Mouse (Mus musculus): ENCODE data around the gene Pde6h.
A peak's percentile ranks its signal among the peaks of the same experiment; 100 is the strongest.

The Pde6h gene

GRCm38 (mm10) chr6:136912751-136913265, 10.8 kb upstream of the Pde6h start:
- DNase-seq: no peak

GRCm38 (mm10) chr6:136913384-136914126, 10.1 kb upstream of the Pde6h start:
- DNase-seq: no peak

GRCm38 (mm10) chr6:136914234-136914633, 9.4 kb upstream of the Pde6h start:
- DNase-seq: no peak

DNA sequence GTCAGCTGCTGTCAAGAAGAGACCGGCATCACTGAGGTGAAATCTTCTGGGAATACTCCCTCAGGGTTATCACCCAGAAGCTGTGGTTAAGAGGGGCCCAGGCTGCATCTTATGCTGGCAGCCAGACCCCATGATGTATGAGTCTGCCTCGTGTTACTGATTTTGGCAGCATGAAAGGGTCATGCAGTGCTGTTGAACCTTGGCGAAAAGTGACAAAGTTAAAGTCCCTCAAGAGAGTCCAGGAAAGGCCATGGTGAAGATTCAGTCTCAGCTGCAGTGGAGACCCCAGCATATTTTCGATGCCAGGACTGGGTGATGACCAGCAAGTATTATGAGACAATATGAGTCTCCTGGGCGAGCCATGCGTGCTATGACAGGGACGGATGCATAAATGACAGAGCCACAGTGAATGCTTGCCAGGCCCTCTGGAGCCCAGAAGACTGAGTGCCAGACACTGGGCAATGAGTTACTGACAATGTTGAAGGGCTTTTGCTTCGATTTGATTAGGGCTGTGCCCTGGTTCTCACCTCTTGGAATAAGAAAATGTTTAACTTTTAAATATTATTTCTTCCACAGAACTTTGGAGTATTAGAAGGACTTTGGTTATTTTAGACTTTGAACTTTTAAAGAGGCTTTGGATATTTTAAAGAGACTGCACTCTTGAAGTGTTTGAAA, 7.8 kb upstream of the Pde6h start:
- DNase-seq: no peak

- no peak for DNase-seq
Measured at GRCm38 (mm10) chr6:136917885-136918284, 5.7 kb upstream of the Pde6h start.

DNA sequence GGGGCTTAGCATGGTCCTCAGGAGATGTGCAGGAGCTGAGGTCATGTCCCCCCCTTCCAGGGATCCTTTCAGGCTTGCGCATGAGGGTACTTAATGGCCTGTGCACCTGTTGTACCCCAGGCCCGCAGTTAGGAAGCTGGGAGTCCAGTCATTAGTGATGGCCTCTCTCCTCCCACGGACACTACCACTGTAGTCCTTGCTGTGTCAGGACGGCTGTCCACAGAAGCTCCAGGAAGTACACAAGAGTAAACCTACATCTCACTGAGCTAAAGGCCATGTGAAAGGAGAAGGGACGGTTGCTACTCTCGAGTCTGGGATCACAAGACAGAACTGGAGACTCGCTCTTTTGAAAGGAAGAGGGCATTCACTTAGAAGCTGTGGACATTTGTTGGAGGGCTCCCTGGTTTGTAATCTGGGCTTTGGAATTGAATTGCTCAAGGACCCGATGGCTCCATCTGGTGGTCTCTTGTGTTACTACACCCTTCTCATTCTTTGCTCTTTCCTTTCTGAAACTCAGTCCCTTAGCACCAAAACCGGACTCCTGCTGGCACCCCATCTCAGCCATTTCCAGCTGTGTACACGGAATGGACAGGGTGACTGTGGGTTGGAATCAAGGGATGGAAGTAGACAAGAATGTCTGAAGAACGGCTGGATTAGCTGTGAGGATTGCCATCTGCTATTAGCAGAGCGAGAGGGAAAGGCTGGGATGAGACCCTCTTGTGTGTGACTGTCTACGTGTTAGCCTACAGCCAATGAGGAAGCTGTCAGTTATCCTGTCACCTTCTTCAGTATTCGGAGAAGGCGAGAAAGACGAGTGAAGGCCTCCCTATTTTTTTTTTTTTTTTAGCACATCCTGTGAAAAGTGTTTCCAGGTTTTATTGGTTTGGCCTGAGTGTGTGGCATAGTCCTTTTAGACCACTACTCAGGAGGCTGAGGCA, 3.0 kb upstream of the Pde6h start:
- DNase-seq: peak; percentile 13

GRCm38 (mm10) chr6:136921601-136922000, 2.0 kb upstream of the Pde6h start:
- DNase-seq: no peak

DNA sequence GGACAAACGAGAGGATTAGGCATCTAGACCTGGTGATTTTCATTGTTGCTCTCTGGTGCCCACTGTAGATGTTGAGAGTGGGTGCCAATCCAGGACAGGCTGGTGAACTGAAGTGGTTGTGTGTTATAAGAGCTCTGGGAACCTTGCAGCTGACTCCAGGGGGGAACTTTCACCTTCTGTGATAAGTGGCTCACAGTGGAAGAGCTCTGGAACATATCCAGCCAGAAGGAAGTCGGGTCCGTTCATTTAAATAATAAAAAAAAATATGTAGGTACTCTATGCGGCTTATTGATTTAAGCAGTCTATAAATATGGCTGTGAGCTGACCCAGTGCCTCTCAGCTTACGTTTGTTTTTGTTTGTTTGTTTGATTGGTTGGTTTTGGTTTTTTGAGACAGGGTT, 1.6 kb upstream of the Pde6h start, which contains the start of gene Erp27:
Gene Erp27, minus strand, starts transcription at position 101 of the 400 bp plus-strand sequence.
- no peak for DNase-seq

- DNase-seq: no peak
Measured at GRCm38 (mm10) chr6:136922871-136923270, 761 bp upstream of the Pde6h start.

- DNase-seq: no peak
Measured at GRCm38 (mm10) chr6:136925049-136925448, 1.4 kb downstream of the Pde6h start.

GRCm38 (mm10) chr6:136927626-136928025, 4.0 kb downstream of the Pde6h start:
- DNase-seq: no peak

GRCm38 (mm10) chr6:136930677-136931076, 7.0 kb downstream of the Pde6h start:
- no peak for DNase-seq

- DNase-seq: no peak
Measured at GRCm38 (mm10) chr6:136931246-136931645, 7.6 kb downstream of the Pde6h start.

GRCm38 (mm10) chr6:136934068-136934467, 10.4 kb downstream of the Pde6h start:
- no peak for DNase-seq

- DNase-seq: no peak
Measured at GRCm38 (mm10) chr6:136935233-136935632, 11.6 kb downstream of the Pde6h start.

- no peak for DNase-seq
Measured at GRCm38 (mm10) chr6:136936361-136936760, 12.7 kb downstream of the Pde6h start.

GRCm38 (mm10) chr6:136937117-136937516, 13.5 kb downstream of the Pde6h start:
- no peak for DNase-seq

DNA sequence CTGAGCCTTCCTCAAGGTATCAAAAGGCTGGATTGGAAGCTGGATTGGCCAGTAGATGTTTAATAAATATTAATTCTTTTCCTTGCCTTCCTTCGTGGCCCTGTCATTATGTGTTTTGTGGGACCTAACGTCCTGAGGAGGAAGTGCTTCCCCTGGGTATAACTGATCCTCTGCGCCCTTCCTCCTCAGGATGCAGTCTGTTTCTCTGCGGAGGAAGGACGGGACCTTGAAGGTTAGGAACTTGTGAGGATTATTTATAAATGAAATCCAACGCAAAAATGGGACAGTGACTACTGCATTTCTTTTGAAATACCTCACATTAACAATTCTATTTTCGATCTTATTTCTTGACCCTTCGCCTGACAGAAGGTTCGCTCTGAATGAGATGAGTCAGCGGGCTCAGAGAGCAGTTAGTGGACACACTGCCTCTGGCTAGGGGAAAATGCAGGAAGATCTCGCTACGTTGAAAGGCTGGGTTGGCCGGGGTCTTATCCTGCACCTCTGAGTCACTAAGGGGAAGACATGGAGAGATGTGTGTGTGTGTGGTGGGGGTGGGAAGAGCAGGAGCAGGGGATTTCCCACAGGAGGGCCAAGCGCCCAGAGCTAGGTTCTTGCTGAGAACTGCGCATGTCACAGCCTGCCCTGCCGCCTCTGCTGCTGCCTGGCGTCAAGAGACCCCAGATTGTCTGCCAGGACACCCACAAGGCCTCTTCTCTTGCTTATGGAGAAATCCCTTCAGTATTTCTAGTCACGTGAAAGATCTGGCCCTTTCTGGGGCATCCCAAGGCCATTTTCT, 14.9 kb downstream of the Pde6h start:
- DNase-seq: no peak

GRCm38 (mm10) chr6:136939326-136940187, 15.9 kb downstream of the Pde6h start:
- no peak for DNase-seq

GRCm38 (mm10) chr6:136940188-136940960, 16.7 kb downstream of the Pde6h start:
- no peak for DNase-seq
